Mouse (Mus musculus) stomach, embryonic 15.5 days (tissue): ENCODE data around the gene Arhgap28. TPM values are rescaled to one million over a fixed set of nuclear protein-coding genes. Genes with fewer than 3 reads are reported as not detected.

Source experiments
- ATAC-seq: fragments of 200-750 bp; cut with Nextera tagmentation; 2 replicates; pipeline ENCODE4 v1.8.0; 2017; ENCODE audit warnings: low read depth, moderate number of reproducible peaks, moderate TSS enrichment; ENCODE audit not compliant: insufficient read depth, low FRiP score
- H3K27ac ChIP-seq: fragments of 300-500 bp; sonication (generic); 2 replicates; pipeline ENCODE4 v1.5.1; 2015; ENCODE audit warnings: mild to moderate bottlenecking, inconsistent platforms
- H3K27me3 ChIP-seq: fragments of 300-500 bp; sonication (generic); replicated peaks from 2 replicates; pipeline ENCODE4 v1.6.1; 2015; ENCODE audit warnings: inconsistent platforms
- H3K36me3 ChIP-seq: fragments of 300-500 bp; sonication (generic); 2 replicates; pipeline ENCODE4 v1.6.1; 2015; ENCODE audit warnings: inconsistent platforms
- H3K4me1 ChIP-seq: fragments of 300-500 bp; sonication (generic); 2 replicates; pipeline ENCODE4 v1.6.1; 2015; ENCODE audit warnings: inconsistent platforms
- H3K4me2 ChIP-seq: fragments of 300-500 bp; sonication (generic); 2 replicates; pipeline ENCODE4 v1.6.1; 2015; ENCODE audit warnings: mild to moderate bottlenecking, inconsistent platforms
- H3K4me3 ChIP-seq: fragments of 300-500 bp; sonication (generic); replicated peaks from 2 replicates; pipeline ENCODE4 v1.5.1; 2015; ENCODE audit warnings: inconsistent platforms
- H3K9ac ChIP-seq: fragments of 300-500 bp; sonication (generic); 2 replicates; pipeline ENCODE4 v1.6.1; 2015; ENCODE audit warnings: inconsistent platforms
- H3K9me3 ChIP-seq: fragments of 300-500 bp; sonication (generic); 2 replicates; pipeline ENCODE4 v1.6.1; 2016; ENCODE audit warnings: inconsistent platforms
- WGBS: fragments of 180-500 bp; shearing (Covaris S2); methylation state at CpG from one replicate; pipeline ENCODE4 v1.1.7; 2015; 5-methylcytosine and 5-hydroxymethylcytosine counted together
- polyA plus RNA-seq: library from polyadenylated mRNA; unstranded; fragments of >200 nt; fragmentation: Nextera tagmentation; extraction: Ambion mirVana; gene quantifications from 2 replicates; pipeline ENCODE4 v1.2.1, GENCODE M21; 2015

Arhgap28 gene
- polyA plus RNA-seq, 1 experiment from 2014 or later: 23.9 TPM

GRCm38 (mm10) chr17:68004581-68005330 lies 836 bp upstream of the Arhgap28 start:
- Histone ChIP-seq H3K36me3 (no peaks in the 10 kb centered on the region), H3K4me2 (peak overlapping the region; percentile 63), H3K9me3 (no peaks in the 10 kb centered on the region), H3K27me3 (no peaks in the 10 kb centered on the region), H3K4me1 (peaks cover 13% of the 10 kb centered on the region), H3K4me3 (peak overlapping the region; percentile 80), H3K27ac (peak overlapping the region; percentile 96), H3K9ac (no peak overlapping the region)
- peak; percentile 45 for ATAC-seq
- 3% methylated on average over 10 of the region's 10 CpGs for WGBS

DNA sequence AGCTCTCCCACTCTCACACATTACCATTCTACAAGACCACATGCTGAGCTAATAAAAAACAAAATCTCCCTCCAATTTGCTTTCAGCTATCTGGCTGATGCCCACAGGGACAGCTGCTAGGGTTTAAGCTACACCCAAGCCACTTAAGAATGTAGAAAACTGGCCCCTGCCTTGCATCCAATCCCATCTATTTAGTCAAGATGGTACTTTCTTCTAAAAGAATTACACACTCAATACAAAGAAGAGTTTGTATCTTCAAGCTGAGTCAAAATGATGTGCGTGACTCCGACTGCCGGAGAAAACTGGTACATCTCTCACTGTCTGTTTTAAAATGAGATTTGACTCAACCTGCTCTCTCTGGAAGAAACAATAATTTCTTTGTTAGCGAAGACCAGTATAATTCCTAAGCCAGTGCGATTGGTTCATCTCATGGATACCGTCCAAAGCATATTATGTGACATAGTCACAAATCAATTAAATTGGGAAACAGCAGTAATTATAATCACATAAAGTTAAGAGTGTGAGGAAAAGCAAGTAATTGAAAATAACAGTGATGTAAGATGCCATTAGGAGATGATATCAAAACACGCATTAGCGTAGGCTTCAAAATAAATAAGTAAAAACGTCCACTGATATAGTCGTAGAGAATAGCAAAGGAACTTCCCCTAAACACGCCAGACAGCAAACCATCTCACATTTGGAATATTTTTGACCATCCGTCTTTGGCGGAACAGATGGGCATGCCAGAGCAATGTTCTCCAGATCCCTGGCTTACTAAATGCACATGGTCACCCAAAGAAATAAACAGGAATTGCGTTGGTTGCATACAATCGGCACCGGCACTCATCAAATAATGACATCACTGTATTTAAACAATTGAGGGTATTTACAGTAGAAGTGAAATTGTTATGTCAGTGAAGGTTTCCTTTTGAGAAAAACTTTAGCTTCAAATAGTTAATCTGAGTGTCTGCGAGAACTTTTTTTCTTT lies 1.0 kb downstream of the Arhgap28 start:
- Histone ChIP-seq H3K9ac (peak overlapping the region; percentile 68; the same call in 1 of the 2 replicates), H3K4me3 (peak overlapping the region; percentile 80), H3K27ac (peak overlapping the region; percentile 96), H3K4me2 (peak overlapping the region; percentile 63), H3K36me3 (no peaks in the 10 kb centered on the region), H3K27me3 (no peaks in the 10 kb centered on the region), H3K9me3 (no peaks in the 10 kb centered on the region), H3K4me1 (peaks cover 13% of the 10 kb centered on the region)
- no peak for ATAC-seq
- WGBS: 14% methylated on average over 17 of the region's 17 CpGs

GRCm38 (mm10) chr17:67999801-68000200 lies 4.1 kb downstream of the Arhgap28 start:
- Histone ChIP-seq H3K4me3 (no peak overlapping the region), H3K4me1 (peaks cover 18% of the 10 kb centered on the region), H3K36me3 (no peaks in the 10 kb centered on the region), H3K4me2 (no peak overlapping the region), H3K27me3 (no peaks in the 10 kb centered on the region), H3K9ac (no peak overlapping the region), H3K9me3 (no peaks in the 10 kb centered on the region), H3K27ac (no peak overlapping the region)
- WGBS: 50% methylated on average over 8 of the region's 8 CpGs
- ATAC-seq: no peak

DNA sequence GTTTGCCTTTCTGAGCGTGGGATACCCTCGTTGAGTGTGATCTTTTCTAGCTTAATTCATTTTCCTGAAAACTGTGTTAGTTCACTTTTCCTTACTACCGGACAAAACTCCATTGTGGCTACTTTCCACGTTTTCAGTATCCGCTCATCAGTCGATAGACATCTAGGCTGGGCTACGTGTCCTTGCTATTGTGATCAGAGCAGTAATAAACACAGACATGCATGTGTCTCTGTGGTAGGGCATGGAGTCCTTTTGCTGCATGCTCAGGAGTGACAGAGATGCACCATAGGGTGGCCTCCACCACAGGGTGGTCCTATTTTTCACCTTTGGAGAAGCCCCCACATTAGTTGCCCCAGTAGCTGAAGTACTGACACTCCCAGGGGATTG lies 7.2 kb downstream of the Arhgap28 start:
- WGBS: 59% methylated on average over 7 of the region's 7 CpGs
- H3K36me3 ChIP-seq: no peaks in the 10 kb centered on the region
- H3K9ac ChIP-seq: no peak overlapping the region
- no peaks in the 10 kb centered on the region for H3K27me3 ChIP-seq
- no peaks in the 10 kb centered on the region for H3K9me3 ChIP-seq
- H3K27ac ChIP-seq: 0 out of 2 replicates have a peak overlapping the region, but pooled peaks have one; percentile 65
- peaks cover 13% of the 10 kb centered on the region for H3K4me1 ChIP-seq
- H3K4me2 ChIP-seq: no peak overlapping the region
- no peak overlapping the region for H3K4me3 ChIP-seq
- no peak for ATAC-seq

- Histone ChIP-seq H3K4me1 (peaks cover 13% of the 10 kb centered on the region), H3K4me2 (peak overlapping the region; percentile 8; the same call in 1 of the 2 replicates), H3K9me3 (no peaks in the 10 kb centered on the region), H3K9ac (no peak overlapping the region), H3K36me3 (no peaks in the 10 kb centered on the region), H3K27ac (peak overlapping the region; percentile 65; the same call in 1 of the 2 replicates), H3K4me3 (no peak overlapping the region), H3K27me3 (no peaks in the 10 kb centered on the region)
- 6% methylated on average over 14 of the region's 14 CpGs for WGBS
- ATAC-seq: peak; percentile 66
Observed at GRCm38 (mm10) chr17:67996097-67996768, 7.7 kb downstream of the Arhgap28 start.

- H3K9me3 ChIP-seq: no peaks in the 10 kb centered on the region
- H3K27me3 ChIP-seq: no peaks in the 10 kb centered on the region
- 0 out of 2 replicates have a peak, but pooled peaks have one; percentile 48 for ATAC-seq
- H3K4me2 ChIP-seq: no peak overlapping the region; the same call in 1 of the 2 replicates
- 59% methylated on average over 2 of the region's 2 CpGs for WGBS
- no peaks in the 10 kb centered on the region for H3K36me3 ChIP-seq
- H3K4me3 ChIP-seq: no peak overlapping the region
- no peak overlapping the region; the same call in 1 of the 2 replicates for H3K27ac ChIP-seq
- peaks cover 10% of the 10 kb centered on the region for H3K4me1 ChIP-seq
- H3K9ac ChIP-seq: no peak overlapping the region
Observed at GRCm38 (mm10) chr17:67995277-67995819, 8.6 kb downstream of the Arhgap28 start.

- 56% methylated on average over 7 of the region's 7 CpGs for WGBS
- Histone ChIP-seq H3K4me2 (no peak overlapping the region), H3K9me3 (no peaks in the 10 kb centered on the region), H3K9ac (no peak overlapping the region), H3K4me3 (no peak overlapping the region), H3K27me3 (no peaks in the 10 kb centered on the region), H3K36me3 (no peaks in the 10 kb centered on the region), H3K4me1 (peaks cover 13% of the 10 kb centered on the region), H3K27ac (no peak overlapping the region; the same call in 1 of the 2 replicates)
- ATAC-seq: no peak
Observed at GRCm38 (mm10) chr17:67994861-67995260, 9.1 kb downstream of the Arhgap28 start.

GRCm38 (mm10) chr17:67993371-67994045 lies 10.4 kb downstream of the Arhgap28 start:
- H3K4me1 ChIP-seq: peaks cover 25% of the 10 kb centered on the region
- no peak overlapping the region for H3K27ac ChIP-seq
- no peaks in the 10 kb centered on the region for H3K27me3 ChIP-seq
- no peak overlapping the region for H3K4me3 ChIP-seq
- no peak for ATAC-seq
- H3K4me2 ChIP-seq: no peak overlapping the region
- WGBS: 92% methylated on average over 2 of the region's 2 CpGs
- H3K9me3 ChIP-seq: no peaks in the 10 kb centered on the region
- no peak overlapping the region for H3K9ac ChIP-seq
- no peaks in the 10 kb centered on the region for H3K36me3 ChIP-seq

GRCm38 (mm10) chr17:67989716-67990115 lies 14.2 kb downstream of the Arhgap28 start:
- no peaks in the 10 kb centered on the region for H3K36me3 ChIP-seq
- no peaks in the 10 kb centered on the region for H3K9me3 ChIP-seq
- H3K27me3 ChIP-seq: no peaks in the 10 kb centered on the region
- no peak for ATAC-seq
- peak overlapping the region; percentile 77 for H3K27ac ChIP-seq
- 0 out of 2 replicates have a peak overlapping the region, but pooled peaks have one; percentile 26 for H3K4me2 ChIP-seq
- WGBS: 22% methylated on average over 5 of the region's 5 CpGs
- no peak overlapping the region for H3K4me3 ChIP-seq
- no peak overlapping the region for H3K9ac ChIP-seq
- peaks cover 20% of the 10 kb centered on the region for H3K4me1 ChIP-seq

DNA sequence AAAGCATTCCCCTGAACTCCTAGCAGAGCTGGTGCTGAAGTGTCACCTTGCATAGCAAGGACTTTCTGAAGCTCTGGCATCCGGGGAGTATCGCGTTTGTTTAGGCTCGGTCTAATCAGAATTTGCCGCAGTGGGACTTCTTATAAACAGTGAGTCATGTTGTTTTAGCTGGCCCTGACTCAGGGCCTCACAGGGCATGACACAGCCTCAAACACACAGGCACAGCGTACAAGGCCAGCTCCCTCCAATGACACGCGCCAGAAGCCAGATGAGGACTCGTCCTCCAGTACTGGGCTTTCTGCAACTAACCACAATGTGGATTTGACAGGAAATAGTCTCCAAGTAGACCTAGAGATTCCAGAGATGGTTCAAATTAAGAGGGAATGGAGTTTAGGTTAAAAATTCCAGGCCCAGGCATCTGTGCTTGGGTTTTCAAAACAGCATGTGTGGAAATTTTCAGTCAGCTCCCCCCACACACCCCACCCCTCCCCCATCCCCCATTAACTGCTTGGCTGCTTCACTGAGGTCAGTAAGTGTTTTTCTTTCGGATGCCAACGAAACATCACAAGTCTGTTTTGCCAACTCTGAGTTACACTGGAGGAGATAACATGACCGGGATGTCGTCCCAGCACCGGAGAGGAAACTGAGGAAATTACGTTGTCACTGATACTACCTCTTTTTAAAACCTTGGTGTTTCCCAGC lies 14.8 kb downstream of the Arhgap28 start:
- WGBS: 7% methylated on average over 15 of the region's 15 CpGs
- Histone ChIP-seq H3K27ac (peak overlapping the region; percentile 77), H3K9me3 (no peaks in the 10 kb centered on the region), H3K4me3 (no peak overlapping the region), H3K36me3 (no peaks in the 10 kb centered on the region), H3K9ac (no peak overlapping the region), H3K4me2 (0 out of 2 replicates have a peak overlapping the region, but pooled peaks have one; percentile 26), H3K27me3 (no peaks in the 10 kb centered on the region), H3K4me1 (peaks cover 20% of the 10 kb centered on the region)
- ATAC-seq: peak; percentile 90
